Mouse (Mus musculus): ENCODE measurements around the gene Gtf3c5.
A peak's percentile ranks its signal among the peaks of the same experiment; 100 is the strongest.

The Gtf3c5 gene

DNA sequence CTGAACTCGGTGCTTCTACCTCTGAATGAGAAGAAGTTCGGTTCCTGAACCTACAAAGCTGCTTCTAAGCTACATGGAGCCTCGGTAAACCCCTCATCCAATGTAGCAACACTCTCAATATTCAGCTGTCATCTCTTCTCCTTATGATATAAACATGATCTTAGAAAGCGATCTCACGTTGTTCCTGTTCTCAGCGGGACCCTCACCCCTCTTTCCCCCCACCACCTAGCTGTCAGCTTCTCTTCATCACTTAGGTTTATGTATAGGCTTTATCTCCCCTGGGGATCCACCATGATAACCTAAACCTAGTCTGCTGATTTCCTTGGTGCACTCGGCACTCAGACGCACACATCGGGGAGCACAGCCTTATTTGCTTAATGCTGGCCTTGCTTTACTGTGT, at the start of gene Gtf3c5:
TSS of gene Gtf3c5 (minus strand) at position 101 of the 400 bp plus-strand sequence.
- DNase-seq = no peak

GRCm38 (mm10) chr2:28633136-28633535, 49.6 kb upstream of the Gtf3c5 start:
- no peak for DNase-seq

DNA sequence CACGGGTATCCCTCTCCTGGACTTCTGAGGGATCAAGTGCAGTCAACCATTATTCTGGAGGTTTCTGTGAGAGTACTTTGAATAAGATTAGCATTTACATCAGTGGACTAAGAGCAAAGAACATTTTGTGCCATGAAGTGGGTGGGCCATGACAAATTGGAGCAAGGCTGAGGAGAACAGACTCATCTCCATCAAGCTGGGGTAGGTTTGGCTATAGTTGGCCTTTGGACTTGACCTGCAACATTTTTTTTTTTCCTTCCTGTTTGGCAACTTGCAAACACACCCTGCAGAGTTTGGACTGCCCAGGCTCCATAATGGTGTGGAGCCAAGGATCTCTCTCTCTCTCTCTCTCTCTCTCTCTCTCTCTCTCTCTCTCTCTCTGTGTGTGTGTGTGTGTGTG, 49.1 kb upstream of the Gtf3c5 start:
- DNase-seq = no peak

DNA sequence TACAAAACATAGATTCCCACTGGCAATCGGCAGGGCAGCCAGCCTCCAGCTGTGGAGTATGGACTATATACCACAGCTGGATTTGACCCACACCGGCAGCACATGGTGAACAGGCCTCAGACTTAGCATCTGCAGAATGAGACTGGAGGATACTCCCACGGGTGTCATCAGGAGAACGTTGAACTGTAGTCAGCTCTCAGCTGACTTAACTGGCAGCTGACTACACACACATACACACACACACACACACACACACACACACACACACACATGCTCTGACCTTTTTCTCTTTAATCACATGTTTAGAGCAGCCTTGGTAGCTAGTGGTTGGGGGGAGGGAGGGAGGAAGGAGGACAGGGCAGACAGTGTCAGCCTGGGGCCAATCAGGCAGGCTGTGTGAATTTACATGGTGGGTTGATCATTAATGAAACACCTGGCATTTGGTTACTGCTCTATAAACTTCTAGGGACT, 46.4 kb upstream of the Gtf3c5 start:
- DNase-seq = no peak

DNA sequence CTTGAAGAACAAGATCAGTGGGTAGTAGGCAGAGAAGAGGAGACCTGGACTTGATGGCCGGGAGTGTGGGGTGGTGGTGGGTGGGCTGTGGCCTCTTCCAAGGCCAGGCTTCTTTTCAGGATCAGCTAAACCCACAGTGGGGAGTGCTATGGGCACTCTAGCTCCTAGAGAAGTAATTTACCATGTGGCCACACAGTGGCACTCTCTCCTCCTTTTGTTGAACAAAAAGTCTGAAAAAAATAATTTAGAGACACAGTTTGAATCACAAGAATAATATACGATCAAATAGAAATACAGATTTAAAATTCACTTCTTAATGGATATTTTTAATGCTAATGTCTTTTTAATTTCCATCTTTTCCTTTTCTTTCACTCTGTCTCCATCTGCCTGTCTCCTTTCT, 44.5 kb upstream of the Gtf3c5 start:
- no peak for DNase-seq

DNA sequence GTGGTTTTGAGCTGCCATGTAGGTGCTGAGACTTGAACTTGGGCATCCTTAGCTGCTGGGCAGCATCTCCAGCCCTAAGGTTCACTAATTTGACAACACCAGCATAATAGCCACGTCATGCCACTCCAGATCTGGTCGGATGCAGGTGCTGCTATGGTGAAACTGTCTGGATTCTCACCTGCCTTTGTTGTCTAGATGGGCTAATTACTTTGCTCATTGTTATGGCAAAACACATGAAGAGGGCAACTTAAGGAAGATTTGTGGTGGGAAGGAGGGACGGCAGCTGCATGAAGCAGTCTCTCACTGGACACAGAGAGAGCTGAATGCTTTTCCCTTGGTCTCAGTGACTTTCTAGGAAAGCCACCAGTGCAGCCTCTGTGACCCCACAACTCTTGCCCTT, 42.5 kb upstream of the Gtf3c5 start:
- DNase-seq = no peak

DNA sequence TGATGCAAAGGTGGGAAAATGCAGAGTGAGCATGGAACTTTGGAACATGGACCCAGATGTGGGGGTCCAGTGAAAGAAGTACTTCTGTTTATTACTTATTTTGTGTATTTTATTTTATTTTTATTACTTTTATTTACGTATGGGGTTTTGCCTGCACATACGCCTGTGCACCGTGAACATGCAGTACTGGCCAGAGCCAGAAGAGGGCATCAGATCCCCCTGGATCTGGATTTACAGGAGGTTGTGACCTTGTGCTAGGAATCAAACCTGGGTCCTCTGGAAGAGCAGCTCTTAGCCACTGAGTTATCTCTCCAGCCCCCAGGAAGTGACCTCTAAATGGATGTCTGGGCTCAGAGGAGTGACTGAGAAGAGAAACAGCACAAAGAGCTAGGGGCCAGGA, 41.3 kb upstream of the Gtf3c5 start:
- no peak for DNase-seq

DNA sequence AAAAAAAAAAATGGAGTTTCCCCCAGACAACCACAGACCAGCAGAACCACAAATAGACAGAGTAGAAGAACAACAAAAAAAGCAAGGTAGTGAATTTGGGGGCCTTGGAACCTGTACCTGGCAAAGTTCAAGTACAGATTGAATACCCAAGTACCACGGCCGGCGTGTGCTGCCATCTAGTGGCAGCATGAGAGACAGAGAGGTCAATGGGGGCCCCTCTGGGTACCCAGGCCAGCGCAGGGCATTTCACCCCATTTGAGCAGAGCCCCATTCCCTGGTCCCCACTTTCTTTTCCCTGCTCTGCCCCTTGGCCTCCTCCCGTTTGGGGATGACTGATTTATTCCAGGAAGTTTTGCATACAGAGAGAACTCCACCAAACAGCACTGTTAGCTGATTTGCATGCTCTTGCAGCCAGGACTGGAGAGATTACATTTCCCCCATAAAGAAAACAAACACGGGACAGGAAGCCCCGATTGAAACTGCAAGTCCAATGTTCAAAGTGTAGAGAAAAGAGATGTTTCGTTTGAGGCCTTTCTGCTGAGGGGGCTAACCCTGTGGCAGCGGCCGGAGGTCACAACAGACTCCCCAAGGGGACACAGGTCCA, 39.1 kb upstream of the Gtf3c5 start:
- DNase-seq = peak; percentile 31 to 47

GRCm38 (mm10) chr2:28621664-28622171, 38.2 kb upstream of the Gtf3c5 start, which contains the start of gene Gfi1b:
Gfi1b (minus strand) TSS chr2:28621982.
- DNase-seq = no peak

DNA sequence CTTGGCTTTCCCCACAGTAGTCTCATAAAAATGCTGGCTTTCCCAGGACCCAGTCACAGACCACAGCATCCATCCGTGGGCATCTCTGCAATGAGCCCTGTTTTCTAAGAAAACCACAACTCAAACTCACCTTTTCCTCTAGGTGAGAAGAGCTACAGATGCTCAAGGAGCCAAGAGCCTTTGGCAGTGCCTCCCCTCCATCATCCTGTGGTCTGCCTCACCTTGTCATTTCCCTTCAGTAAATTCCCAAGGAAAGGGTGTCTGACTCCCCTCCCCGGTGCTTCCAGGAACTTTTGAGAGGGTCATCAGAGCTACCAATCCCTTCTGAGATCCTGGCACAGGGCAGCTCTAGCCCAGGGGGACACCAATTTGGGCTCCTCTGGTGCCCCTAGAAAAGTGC, 37.6 kb upstream of the Gtf3c5 start:
- no peak for DNase-seq

- DNase-seq = no peak
These were observed 37.0 kb upstream of the Gtf3c5 start for GRCm38 (mm10) chr2:28620522-28620921.

DNA sequence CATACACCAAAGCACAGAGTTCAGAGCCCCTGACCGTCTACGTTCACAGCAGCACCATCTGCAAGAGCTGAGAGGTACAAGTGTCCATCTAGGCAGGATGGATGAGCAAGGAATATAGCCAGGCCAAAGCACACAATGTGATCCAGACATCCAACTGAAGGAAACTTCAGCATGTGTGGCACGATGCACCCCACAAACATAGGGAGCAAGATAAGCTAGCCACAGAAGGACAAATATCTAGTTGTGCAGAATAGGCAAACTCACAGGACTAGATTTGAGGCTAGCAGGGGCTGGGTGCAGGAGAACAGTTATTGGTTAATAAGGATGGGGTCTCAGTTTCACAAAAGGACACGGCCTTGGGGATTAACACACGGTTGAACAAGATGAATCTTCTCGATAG, 35.8 kb upstream of the Gtf3c5 start:
- DNase-seq = no peak

GRCm38 (mm10) chr2:28618777-28619336, 35.3 kb upstream of the Gtf3c5 start:
- DNase-seq = no peak

GRCm38 (mm10) chr2:28617498-28618486, 34.2 kb upstream of the Gtf3c5 start:
- DNase-seq = no peak

- no peak for DNase-seq
These were observed 33.3 kb upstream of the Gtf3c5 start for GRCm38 (mm10) chr2:28616874-28617273.

DNA sequence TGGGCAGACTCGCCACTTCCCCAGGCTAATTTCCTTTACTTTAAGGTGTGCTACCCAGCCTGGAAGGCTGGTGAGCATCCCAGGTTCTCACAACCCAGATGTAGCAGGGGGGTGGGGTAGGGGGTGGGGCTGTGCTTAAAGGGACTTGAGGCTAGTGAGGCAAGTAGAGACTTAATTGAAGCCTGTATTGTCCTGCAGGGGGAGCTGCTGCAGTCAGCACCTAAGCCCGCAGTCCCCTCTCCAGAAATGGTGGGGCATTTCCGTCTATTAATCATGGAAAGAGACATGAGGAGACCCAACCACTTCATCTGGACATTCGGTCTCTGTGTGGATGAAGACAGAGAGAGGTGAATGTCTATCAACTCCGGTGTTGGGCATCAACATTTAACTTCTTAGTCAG, 32.8 kb upstream of the Gtf3c5 start:
- DNase-seq = no peak

DNA sequence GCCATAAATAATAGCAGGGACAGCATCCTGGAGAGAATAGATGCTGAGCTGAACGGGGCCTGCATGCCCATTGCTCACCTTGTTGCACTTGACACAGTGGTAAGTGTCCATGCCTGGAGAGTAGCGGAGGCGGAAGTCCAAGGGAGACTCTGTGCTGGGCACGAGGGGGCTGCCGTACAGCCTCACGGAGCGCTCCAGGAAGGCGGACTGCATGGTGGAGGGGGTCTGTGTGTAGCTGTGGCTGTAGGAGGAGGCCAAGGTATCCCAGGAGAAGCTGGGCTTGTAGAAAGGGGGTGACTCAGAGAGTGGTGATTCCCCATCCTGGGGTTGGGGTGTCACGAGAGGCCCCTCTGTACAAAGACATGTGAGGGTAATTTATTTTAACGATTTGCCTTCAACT, 30.0 kb upstream of the Gtf3c5 start:
- DNase-seq = no peak

- no peak for DNase-seq
These were observed 29.0 kb upstream of the Gtf3c5 start for GRCm38 (mm10) chr2:28612436-28613063.

DNA sequence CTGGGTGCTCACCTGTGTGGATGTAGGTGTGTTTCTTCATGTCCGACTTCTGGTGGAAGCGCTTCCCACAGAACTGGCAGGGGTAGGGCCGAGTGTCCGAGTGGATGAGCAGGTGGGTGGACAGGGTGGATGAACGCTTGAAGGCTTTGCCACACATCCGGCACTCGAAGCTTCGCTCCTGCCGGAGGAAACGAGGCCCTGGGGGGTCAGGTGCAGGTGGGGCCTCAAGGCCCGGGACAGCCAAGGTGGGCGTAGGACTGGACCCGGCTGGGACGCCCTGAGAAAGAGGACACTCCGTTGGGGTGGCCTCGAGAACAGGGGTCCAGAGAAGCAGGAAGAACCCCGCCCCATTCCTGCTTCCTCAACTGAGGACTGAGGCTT, 27.8 kb upstream of the Gtf3c5 start:
- no peak for DNase-seq

- DNase-seq = peak; percentile 43 to 57
These were observed 27.3 kb upstream of the Gtf3c5 start for GRCm38 (mm10) chr2:28610716-28611406.

- DNase-seq = no peak
These were observed 26.3 kb upstream of the Gtf3c5 start for GRCm38 (mm10) chr2:28609851-28610250.
